Mouse (Mus musculus) lung, postnatal 4 days (tissue): ENCODE data around the gene Cpm.

ENCODE experiments used
- DNase-seq, 2 experiments: peaks; one replicate each; pipeline ENCODE4 v3.0.0; 2021

The Cpm gene

DNA sequence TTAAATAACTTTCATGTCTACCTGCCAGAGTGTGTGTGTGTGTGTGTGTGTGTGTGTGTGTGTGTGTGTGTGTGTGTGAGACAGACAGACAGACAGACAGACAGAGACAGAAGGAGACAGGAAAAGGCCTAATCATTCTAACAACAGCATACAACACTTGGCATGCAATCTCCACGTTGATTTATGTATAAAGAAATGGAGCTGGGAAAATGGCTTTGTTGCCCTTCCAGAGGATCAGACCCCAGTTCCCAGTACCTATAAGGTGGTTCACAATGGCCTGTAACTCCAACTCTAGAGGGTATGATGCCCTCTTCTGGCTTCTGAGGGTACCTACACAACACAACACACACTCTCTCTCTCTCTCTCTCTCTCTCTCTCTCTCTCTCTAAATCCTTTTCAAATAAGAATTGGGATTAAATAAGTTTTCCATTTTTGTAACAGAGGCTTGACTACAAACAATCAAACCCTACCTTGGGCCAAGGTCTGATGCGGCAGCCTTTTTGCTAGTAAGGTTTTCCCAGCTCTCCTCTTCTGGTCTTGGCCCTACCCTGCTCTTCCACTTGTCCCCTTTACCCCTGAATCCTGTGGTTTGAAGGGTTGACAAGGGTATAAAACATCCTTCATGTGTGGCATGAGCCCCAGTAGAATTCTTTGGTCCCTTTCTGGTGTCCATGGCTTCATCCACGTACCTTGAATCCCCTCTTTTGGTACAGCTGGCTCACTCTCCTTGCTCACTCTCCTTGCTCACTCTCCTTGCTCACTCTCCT lies 6.7 kb downstream of the Cpm start:
- no peak for DNase-seq

DNA sequence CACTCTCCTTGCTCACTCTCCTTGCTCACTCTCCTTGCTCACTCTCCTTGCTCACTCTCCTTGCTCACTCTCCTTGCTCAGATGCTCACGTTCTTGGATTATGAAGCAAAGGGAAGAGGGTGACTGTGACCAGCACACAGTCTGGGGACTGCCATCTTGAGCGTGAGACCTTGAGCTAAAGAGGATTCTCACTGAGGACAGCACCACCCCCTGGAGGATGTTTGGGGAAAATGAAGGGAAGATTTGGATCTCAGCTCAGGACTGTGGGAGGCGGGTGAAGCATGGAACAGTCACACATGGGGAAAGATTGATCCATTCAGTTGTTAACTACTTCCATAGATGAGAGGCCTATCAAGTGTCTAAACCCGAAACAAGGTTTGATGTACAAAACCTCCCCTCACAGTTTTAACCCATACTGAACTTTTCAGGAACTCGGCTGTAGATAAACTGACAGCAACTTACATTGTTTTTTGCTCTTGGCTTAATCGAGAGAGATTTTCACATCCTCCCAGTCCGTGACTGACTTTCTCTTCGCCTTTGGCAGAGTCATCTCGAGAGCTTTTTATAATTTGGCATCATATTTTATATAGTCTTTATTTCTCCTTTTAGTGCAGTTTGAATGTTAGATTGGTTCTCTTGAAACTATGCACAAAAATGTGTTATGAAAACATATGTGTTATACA lies 7.9 kb downstream of the Cpm start:
- DNase-seq = peak in 1 of 2 experiments; percentile 36

DNA sequence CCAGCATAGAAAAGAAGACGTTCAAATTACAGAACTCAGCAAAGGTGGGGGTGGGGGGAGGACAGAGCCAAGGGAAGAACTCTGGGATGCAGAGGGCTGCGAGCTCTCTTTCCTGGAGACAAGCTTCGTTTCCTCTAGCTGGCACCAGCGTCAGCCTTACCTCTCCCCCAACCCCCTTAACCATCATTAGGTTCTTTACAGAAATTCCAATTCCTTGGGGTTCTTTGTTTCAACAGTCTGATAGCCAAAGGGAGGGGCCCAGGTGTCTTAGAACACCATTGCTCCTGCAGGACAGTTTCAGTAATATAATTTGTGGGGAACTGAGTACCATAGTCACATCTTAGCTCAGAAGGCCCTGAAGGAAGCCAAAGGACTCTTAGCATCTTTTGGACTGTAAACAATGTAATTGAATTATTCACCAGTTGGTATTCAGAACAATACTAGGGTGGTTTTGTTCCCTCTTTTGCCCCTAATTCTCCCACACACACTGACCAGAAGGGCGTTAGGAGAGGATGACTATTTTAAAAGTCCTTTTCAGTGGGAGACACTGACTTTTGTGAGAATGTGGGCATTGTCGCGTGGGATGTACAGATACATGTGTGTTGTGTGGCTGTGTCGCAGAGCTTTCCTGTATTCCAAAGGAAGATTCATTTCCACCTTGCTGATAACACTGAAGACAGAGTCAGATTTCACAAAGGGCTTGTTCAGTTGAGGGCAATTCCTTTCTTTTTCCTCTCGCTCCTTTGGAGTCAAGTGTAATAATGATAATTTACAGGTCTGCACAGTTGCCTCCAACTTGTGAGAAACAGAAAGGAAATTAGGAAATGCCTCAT lies 8.7 kb downstream of the Cpm start:
- DNase-seq = no peak

DNA sequence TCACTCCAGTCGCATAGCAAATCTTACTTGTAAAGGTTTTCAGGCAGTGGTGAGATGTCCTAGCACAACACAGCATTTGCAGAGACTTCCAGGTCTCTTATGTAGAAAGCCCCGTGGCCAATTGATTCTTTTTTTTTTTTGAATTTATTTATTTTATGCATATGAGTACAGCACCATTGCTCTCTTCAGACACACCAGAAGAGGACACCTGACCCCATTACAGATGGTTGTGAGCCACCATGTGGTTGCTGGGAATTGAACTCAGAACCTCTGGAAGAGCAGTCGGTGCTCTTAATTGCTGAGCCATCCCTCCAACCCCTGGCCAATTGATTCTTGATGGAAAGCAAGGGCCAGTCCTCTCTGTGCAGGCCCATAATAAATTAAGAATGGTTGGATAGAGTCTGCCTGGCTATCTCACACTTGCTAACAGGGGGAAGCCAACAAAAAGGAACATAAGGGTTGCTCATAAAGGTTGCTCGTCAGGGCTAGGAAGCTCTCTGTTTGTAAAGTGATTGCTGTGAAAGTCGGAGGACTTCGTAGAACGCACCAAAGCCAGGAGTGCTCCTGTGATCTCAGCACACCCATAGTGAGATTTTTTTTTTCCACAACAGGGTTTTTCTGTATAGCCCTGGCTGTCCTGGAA lies 9.4 kb downstream of the Cpm start:
- DNase-seq = no peak

DNA sequence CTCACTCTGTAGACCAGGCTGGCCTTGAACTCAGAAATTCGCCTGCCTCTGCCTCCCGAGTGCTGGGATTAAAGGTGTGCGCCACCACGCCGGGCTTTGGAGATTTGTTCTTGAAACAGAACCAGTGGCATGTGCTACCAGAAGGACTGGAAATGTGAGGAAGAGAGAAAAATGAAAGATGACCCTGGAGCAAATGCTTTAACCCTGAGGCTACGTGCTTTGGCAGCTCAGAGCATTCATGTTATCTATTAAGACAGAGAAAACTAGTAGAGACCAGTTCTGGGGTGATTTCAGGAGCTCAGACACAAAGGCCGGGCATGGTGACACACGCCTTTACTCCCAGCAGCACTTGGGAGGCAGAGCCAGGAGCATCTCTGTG lies 9.9 kb downstream of the Cpm start:
- DNase-seq = no peak

DNA sequence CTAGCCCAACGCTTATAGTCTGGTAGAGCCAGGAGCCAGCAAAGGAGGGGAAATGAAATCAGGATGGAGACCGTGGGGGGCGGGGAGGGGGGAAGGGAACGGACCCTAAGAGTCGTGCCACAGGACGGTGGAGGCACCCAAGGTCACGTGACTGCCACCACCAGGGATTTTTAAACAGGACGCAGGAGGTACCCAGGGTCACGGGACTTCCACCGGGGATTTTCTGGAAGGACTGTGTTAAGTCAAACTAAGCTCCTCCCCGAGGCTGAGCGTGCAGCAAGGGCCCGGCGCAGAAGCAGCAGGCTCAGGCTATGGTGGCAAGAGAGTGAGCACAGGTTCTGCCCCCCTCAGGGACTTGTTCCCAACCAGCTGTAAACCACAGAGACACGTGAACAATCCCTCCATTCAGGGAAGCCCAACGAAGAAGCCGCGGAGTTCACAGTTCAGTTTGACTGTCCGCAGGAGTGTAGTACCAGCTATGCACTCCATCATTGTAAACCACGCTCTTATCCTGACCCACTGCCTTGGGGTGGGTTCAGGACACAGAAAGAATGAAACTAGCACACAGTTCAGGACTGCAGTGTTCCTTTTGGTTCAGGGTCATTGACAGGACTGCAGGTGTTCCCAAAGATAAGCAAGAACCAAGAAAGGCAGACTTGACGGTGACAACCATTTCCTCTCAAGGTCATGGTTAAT lies 10.7 kb downstream of the Cpm start:
- DNase-seq = no peak

DNA sequence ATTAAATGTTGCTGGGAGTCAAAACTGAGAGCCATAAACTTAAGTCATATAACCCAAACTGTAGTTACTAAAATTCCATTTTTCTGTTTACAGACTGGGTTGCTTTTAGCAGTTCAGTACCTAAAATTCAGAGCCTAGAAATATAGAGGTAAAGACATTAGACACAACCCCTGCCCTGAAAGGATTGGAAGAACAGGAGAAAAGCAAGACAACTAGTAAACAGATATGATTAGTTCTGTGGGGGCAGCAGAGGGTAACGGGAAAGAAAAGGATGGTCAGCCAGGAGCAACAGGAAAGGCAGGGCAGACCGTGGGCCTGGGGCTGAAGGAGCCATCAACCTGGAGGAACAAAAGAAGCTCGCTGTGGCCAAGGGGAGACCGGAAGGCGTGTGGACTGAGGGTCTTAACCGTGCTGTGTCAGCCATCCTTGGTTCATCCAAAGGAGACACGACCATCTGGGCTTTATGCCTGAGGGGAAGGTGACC lies 11.3 kb downstream of the Cpm start:
- no peak for DNase-seq

DNA sequence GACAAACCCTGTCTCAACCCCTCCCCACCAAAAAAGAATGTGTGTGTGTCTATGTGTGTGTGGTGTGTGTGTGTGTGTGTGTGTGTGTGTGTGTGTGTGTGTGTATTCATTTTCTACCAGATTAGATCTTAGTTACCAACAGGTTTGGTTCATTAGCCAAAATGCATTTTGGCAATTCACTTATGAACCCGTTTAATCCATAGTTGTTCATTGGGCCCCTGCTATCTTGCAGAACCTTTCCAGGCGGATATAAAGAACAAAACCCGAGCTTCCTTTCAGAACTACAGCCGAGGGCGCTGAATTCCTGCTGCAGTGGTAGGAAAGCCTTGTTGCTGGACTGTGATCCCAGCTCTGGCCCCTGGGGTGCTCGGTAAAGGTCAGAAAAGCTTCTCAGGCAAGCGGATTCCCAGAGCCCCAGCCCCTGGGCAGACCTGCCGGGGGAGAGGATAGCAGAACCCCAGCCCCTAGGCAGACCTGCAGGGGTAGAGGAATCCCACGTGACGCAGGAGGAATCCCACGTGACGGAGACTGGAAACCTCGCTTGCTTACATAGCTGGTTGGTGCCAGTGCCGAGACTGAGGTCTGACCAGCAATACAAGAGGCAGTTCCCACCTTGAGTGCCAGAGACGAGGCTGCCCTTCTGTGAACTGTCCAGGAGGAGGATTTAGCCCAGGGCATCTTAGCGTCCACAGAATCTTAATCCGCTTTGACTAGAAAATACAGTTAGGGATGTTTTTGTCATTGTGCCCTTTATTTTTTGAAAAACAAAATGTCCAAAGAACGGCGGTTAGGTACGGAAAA lies 12.3 kb downstream of the Cpm start:
- DNase-seq = no peak

DNA sequence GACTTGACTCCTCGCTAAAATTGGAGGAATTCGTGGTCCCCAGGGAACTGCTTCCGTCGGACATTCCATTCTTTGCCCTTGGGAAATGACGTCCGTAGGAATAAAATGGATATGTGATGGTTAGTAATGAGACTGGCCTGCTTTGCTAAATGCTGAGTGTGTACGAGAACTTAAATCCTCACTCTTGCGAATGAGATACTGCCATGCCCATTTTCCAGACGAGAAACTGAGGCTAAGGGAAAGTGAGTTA lies 12.8 kb downstream of the Cpm start:
- no peak for DNase-seq

DNA sequence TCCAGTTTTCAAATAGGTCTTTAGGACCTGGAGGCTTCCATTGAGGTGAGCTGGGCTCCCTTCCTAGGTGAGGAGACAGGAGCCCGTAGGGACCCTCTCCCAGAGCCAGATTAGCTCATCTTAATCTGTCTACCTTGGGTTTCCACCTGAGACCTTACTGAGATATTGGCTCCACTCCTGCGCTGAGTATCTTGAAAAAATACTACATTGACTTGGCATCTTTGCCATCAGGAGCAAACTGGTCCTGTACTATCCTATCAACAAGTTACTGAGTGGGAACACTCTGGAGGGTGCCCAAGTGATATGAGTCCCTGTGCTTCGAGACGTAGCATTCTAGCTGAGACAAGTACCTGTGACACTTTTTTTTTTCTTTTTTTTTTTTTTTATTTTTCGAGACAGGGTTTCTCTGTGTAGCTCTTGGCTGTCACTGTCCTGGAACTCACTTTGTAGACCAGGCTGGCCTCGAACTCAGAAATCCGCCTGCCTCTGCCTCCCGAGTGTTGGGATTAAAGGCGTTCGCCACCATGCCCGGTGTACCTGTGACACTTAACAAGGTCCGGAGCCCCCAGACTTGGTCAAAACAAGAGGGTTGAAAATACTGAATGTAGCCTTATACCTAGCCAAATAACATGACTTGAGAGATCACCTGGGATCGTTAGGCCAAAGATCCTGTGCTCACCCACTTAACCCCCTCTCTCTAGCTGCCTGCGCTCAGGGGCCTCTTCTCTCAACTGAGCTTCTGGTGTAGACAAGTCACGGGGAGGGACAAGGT lies 13.4 kb downstream of the Cpm start:
- DNase-seq = no peak

DNA sequence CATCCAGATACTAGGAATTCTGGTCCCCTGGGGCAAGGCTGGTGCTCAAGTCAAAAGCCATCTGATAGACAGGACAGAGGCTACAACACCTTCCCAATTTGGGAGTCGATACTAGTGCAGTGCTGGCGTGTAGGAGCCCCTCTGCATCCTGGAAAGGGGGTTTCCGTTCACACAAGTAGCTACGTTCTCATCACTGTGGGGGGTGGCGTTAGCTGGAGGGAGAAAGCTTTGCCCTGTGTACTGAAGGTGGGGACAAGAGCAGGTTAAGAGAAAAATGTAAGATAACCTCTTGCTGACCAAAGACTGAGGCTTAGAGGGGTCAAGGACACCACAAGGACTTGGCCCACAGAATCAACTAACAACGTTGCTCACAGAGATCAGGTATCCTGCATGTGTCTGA lies 14.0 kb downstream of the Cpm start:
- DNase-seq = no peak

DNA sequence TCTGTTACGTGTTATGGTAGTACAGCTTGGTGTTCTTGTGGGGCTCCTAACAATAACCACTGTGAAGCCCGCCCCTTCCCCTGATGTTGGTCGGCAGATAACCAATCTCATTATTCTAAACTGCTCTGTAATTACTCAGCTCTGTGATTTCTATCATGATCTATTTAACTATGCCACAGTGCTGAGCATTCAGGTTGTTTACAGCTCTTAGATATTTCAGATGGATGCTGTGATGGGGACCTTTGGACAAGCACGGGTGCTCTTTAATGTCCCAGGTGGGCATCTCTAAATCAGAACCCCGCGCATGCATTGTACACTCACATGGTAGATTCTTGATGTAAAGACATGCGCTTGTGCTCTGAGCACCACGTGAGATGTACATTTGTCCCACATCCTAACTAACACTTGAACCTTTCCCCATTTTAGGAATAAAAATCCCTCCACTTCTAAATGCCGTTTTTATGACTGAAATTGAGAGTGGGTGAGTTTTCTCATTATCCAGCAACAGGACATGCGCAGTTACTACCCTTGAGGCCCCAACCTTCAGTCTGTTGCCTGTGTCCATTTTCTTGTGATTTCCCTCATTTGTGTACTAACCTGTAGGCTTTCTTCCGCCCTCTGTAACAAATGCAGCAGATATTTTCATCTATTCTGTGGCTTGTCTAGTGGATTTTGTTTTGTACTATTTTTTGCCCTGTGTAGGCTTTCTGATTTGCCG lies 14.6 kb downstream of the Cpm start:
- no peak for DNase-seq

DNA sequence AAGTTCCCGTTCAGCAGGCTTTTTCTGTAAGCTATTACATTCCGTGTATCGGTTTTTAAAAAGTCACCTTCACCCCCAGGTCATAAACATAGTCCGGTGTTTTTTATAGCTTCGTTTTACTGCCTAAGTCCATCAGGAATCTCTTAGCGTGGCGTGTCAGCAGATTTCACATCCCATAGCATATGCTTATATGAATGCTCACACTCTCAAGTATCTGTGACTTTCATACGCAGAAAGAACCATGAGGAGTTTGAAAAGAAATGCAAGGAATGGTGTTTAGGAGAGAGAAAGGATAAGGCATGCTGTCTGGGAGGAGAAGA lies 15.1 kb downstream of the Cpm start:
- no peak for DNase-seq

DNA sequence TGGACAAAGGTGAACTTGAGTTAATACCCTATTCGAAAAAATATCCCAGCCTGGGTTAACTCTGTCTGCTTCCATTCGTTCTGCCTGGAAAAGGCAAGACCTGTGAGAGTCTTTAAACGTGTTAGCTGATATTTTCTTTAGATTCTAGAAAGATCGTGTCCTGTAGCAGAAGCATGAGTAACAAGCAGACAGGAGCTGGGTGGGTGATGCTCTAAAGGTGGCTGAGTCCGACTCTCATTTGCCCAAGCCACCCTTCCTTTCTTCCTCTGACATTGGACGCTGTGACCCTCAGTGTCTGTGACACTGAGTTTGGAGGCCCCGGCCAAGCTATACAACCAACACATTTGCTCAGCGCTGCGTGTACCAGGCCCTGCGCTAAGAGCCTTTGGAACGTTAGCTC lies 15.5 kb downstream of the Cpm start:
- no peak for DNase-seq

DNA sequence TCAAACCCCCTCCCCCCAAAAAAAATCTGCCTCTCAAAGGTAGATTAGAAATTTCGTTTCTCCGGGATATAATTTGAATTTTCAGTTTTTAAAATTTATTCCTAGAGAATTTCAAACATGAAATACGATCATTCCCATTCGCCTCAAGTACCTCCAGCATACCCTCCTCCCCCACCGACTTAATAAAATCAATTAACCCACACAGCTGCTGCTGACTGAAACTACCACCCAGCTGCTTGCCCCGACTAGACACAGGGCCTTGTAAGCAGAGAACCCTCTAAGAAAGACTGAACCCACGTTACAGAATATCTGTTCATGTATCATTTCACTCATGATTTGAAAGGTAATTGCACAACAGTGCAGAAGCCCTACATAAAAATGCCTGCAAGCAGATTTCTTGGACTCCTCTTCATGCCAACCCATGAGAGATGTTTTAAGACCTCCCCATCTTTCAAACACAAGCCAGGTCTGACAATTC lies 16.2 kb downstream of the Cpm start:
- DNase-seq = no peak

DNA sequence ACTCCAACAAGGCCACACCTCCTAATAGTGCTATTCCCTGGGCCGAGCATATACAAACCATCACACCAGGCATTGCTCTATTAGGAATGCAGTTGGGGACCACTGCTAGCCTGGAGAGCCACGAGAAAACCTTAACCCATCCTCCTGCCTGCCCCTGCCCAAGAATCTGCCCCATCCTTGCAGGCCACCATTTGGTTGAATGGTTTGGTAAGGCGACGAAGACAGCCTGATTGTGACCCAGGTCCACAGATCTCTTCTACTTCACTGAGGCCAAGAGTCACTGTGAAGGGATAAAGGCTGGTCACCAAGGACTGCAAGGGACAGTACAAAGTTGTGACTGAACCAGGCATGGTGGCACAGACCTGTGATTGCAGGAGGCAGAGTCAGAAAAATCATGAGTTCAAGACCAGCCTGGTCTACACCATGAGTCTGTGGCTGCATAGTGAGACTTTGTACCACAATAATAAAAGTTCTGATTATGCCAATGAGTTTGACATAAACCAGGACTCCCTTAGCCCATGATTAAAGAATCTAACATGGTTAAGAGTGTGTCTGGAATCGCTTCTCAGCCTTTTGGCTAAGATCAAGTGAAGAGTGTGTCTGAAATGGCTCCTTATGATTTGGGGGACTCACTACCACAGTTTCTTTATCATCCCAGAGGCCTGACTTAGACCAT lies 17.3 kb downstream of the Cpm start:
- DNase-seq = no peak

DNA sequence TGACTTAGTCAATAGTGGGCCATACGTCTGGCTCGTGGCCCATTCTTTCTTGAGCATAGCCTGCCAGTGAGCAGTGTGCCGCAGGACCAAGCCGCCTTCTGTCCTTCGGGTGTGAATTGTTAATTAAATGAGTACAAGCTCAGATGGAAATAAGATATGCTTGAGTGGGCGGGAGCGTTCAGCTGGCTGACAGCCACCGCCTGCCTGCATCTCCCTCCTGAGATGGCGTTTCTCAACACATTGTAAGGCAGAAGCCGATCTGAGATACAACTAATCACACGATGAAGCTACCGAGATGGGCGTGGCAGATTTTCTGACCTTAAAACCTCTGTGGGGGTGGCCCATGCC lies 17.8 kb downstream of the Cpm start:
- DNase-seq = no peak

DNA sequence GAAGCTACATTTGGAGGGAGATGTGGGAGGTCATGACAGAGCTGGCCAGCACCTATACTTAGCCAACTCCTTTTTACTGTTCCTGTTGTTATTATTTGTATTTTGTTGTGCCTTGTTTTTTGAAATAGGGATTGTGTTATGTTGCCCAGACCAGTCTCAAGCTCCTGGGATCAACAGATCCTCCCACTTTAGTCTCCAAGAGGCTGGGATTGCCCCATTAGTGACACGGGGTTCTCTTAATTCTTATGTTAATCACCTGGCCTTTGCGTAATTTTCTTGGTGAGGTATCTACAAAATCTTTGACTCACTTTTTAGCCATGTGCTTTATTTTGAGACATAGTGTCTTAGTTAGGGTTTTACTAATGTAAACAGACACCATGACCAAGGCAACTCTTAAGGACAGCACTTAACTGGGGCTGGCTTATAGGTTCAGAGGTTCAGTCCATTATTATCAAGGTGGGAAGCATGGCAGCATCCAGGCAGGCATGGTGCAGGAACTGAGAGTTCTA lies 18.7 kb downstream of the Cpm start:
- DNase-seq = no peak

DNA sequence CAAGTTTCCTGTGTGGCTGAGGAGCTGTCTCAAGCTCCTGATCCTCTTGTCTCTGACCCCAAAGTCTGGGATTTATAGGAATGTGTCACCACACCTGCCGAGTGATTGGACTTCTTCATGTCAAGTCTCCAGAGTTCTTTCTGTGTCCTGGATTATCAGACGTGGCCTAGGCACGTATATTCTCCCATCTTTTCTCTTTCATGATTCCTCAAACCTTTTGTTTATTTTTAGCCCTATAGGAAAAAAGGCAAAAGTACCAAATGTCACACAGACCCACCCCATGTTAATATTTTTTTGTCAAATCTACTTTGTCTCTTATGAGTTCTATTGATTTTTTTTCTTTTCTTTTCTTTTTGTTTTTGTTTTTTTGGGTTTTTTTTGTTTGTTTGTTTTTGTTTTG lies 19.3 kb downstream of the Cpm start:
- DNase-seq = no peak
